Mouse (Mus musculus): ENCODE measurements around the gene 1110017D15Rik.

Gene 1110017D15Rik

DNA sequence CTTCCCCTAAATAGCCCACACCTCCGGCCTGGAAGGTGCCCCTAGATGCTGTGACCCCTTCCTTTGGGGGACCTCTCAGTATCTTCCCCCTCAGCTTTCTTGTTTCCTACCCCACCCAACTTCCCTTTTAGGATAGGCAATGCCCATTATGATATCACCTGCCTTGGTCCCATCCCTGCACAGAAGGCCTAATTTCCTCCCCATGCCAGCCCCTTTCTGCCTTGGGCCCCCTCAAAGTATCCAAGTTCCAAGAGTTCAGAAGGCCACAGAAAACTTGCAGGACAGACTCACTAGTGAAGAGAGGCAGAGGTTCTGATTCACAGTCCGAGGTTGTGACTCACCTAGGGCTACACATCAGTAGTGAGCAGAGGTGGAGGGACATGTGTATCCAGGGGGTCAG lies at the start of gene 1110017D15Rik:
1110017D15Rik (minus strand) TSS at position 101 of the 400 bp plus-strand sequence.
- DNase-seq = no peak

DNA sequence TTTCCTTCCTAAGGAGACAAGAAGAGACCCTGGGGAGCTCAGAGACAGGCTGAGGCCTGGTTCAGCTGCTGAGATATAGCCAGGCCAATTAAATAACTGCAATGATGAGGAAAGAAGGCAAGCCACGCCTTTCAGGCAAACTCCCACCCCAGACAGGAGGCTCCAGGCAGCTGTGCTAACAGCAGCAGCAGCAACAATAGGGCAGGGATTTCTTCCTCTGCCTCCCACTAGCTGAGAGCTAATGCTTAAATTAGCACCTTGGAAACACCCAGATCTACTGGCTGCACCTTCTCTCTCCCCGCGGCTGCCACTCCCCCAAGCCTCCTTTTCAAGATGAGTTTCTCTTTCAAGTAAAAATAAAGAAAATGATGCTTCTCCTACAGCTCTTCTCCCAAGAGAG lies 49.0 kb upstream of the 1110017D15Rik start:
- no peak for DNase-seq

DNA sequence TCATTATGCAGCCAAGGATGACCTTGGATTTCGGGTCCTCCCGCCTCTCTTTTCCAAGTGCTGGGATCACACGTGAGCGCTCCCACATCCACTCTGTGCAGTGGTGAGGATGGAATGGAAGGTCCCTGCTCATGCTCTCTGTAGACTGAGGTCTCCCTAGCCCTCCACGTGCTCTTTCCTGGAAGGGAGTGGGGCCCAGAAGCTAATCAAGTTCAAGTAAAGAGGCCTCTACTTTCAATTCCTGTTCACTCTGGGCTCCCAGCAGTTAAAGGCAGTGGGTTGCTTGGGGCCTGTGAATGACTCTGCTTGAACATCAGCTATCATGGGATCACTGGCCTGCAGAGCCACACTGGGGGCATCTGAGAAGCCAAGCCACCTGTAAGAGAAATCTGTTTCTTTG lies 46.2 kb upstream of the 1110017D15Rik start:
- DNase-seq = no peak

DNA sequence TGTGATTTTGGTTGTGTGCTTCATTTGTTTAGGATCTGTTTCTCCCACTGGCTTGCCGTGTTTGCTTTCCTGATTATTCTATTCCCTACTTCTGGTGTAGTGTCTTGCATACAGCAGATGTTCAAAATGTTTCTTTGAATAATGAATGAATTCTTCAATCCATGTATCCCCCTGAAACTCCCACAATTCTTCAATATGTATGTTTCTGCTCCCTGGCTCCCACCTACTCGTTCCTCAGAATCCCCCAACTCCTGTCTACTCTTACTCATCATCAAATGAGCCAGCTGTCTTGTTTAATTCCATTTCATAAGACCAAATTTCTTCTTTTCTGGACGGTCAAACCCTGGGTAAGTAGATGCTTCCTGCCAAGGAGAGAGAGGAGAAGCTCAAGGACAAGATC lies 40.0 kb upstream of the 1110017D15Rik start:
- DNase-seq = no peak

DNA sequence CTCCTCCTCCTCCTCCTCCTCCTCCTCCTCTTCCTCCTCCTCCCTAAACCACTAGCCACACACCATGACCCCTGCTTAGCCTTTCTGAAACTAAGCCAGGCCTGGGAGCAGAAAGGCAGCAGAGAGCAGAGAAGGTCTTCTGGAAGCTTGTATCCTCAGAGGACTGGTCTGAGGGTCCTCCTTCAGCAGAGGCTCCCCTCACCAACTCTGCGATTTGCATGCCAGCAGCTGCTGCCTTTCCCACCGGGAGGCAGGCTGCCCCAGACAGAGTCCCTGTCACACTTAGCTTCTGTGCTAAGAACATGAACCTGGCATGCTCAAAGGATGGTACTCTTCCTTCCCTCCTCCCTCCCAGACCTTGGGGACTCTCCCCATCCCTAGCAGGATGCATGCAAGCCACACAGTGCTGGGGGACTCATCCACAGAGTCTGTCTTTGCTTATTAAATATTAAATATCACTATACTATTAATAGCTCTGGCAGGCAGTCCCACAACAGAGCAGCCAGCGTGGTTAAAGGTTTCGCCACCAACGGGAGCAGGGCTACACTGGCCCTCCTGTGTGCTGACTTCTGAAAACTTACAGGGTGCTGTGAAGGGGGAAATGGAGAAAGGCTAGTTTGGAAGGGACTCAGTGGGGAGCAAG lies 39.3 kb upstream of the 1110017D15Rik start:
- no peak for DNase-seq

DNA sequence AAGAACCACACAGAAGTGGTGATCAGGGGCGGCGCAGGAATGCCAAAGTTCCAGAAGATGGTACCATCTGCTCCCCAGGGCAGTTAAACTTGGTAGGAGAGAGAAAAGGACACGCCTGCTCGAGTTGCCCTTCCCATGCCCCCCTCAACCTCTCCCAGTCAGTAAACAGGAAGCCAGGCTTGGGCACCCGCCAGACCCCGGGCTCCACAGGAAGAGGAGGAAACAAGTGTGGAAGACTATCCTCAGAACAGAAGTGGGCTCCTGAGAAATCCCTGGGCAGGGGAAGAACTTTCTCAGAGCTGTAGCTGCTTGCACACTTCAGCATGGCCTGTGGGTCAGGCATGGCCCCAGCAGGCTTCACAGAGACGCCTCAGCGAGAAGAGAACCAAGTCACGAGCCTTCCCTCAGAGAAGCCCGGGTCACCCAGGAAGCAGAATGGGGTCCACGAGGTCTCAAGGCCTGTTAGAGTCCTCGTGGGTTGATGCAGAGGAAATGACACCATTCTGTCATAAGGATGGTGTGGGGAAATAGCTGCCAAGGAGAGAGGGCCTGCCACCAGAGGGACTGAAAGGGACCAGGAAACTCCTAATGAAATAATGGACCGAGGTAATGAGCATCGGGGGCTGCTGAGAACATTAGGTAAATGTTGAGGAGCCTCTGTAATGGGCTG lies 38.0 kb upstream of the 1110017D15Rik start:
- DNase-seq = peak in 1 of 2 experiments; percentile 52

DNA sequence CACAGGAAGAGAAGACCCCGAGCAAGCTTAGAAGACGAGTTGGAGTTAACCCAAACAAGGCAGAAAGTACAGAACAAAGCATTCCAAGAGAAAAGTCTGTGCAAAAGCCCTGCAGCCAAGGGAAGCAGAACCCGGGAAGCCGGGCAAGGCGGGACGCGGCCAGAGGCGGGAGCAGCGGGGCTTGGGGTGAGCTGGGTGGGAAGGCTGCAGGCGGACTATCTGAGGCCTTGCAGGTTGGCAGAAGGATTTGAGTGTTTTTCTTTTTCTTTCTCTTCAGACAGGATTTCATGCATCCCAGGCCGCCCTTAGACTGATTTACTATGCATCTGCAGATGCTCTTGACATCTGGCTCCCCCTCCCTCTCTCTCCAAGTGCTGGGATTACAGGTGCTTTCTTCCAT lies 36.0 kb upstream of the 1110017D15Rik start:
- DNase-seq = no peak

DNA sequence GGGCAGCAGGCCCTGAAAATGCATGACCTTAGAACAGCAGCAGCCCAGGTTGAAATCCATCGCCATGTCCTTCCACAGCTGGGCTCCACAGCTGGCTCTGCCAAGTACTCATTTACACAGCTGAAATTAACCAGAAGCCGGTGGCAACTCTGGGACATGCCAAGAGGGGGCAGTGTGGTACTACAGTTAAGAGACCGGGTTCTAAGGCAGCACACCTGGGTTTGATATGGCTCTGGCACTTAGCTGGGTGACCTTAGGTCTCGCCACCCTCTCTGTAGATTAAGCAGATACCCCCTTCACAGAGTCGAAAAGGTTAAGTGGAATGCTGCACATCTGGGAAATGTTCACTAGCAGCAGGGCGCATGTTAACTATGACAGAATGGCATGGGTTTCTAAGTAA lies 35.4 kb upstream of the 1110017D15Rik start:
- peak; percentile 66 to 77 for DNase-seq

DNA sequence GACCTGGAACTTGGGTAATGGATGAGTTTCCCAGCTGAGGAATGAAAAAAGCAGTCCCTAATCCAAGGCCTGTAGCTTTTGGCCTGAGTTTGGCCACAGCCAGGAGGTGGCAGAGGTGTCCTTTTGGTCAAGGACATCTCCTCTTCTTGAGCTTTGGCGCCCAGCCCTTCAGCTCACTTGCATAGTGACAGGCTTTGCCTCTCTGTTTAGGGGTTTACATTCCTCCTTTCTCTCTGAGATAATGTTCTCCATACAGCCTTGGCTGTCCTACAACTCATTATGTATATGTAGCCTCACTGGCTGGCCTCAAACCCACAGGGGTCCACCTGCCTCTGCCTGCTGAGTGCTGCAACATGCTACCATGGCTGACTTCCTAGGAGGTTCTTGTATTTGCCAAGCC lies 30.0 kb upstream of the 1110017D15Rik start:
- peak; percentile 63 to 65 for DNase-seq

DNA sequence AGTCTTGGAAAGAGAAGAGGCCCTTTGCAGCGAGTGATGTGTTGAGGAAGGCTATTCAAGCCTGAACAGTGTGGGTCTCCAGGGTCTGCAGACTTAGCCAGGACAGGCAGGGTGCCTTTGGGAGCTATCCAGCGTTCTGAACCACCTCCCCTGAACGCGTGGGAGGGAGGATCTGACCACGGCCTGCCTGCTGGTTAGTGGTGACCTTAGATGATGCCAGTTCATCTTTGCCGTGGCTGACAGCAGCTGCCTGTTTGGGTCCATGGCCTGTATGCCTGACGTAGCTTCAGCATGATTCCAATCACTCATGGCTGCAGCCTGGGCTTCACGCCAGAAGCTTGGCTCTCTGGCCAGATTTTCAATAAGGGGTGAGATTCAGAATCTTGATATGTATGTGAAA lies 28.9 kb upstream of the 1110017D15Rik start:
- peak; percentile 78 to 80 for DNase-seq

DNA sequence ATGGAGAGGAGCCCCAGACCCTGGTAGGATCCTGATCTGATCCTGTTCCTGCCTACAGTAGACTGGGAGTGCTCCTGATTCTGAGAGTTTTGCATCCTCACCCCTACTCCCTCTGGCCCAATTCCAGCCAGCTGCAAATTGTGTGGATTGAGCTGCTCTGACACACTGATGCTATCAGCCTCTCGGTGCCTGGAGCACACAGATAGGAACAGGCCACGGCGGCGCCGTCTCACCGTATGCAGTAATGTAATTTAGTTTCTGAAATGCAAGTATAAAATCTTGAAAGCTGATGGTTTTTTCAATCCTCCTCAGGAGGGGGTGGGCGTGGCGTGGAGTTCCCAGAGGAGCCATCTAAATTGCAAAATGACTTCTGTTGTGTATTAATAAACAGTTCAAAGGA lies 25.0 kb upstream of the 1110017D15Rik start:
- DNase-seq = no peak

DNA sequence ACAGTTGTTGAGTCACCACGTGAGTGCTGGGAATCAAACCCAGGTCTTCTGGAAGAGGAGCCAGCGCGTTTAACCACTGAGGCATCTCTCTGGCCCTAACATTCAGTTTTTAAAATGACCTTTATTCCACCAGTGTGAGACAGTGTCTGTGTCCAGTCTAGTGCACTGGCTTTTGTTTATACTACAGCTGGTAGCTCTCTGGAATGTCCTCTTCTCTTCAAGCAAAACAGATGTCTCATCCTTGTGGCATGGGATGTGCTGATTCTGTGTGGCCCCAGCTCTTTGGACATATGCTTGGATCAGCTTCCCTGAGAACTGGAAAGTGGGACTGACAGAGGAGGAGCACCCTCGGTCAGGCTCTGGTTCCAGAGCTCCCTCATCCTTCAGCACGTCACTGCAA lies 17.7 kb upstream of the 1110017D15Rik start:
- no peak for DNase-seq

DNA sequence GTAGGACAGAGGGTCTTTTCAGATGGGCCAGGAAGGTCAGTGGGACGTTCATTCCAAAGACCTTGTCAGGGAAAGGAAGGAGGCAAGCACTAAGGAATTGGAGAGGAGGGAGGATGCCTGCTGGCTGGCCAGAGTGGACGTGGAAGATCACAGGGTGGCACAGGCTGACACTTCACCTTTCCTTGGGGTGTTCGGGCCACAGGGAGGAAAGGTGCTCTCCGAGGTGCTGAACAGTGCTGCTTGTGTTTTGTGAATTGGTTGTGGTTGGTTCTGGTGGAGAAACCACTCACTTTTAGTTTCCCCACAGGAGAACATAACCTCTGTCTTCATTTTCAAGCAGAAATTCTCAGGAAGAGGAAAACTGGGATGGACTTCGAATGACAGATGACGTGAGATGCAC lies 15.3 kb upstream of the 1110017D15Rik start:
- no peak for DNase-seq

DNA sequence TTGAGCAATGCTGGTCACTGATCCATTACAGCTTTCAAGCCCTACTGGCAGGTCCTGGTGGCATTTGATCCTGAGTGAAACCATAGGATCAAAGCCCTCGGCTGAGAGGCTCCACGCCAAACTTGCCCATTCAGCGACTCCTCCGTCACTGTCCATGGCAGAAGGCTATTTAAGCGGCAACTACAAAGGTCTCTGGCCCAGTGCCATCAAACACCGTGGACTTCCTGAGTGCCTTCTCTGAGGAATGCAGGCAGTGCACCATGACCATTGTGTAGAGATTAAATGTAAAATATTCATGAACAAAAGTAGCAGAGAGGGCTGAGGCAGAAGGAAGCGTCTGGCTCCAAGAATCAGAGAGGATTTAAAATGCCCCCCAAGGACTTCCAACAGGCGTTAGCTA lies 10.9 kb upstream of the 1110017D15Rik start:
- peak; percentile 81 to 83 for DNase-seq

DNA sequence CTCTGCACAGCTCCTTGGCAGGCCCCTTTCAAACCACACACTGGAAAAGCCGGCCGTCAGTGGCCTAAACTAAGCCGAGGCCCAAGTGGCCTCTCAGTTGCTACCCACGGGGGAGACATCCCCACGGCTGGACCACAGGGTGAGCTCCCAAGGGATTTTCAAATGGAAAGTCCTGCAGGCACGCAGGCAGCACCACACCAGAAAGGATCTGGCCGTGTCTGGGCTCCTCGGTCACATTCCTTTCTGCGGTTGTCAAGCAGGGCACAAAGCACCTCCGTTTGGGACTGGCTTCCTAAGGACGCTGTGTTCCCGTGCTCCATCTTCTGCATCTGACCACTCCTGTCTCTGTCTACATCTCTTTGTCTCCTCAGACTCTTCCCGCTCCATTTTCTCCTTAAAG lies 9.9 kb upstream of the 1110017D15Rik start:
- DNase-seq = no peak

DNA sequence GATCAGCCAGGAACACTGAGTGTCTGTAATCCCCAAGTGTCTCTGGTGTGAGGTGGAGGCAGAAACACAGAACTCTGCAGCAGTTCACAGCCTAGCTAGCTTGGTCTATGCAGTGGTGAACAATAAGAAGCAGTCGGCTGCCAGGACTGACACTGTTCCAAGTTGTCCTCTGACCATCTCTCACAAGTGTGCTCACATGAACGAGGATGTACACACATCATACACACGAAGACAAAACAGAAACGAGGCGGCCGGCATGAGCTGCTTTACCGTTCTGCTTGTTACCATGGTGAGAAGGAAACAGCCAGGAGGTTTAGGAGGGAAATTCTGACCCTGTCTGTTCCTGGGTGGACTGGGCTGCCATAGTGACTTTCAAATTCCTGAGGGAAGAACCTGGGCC lies 9.4 kb upstream of the 1110017D15Rik start:
- DNase-seq = no peak

DNA sequence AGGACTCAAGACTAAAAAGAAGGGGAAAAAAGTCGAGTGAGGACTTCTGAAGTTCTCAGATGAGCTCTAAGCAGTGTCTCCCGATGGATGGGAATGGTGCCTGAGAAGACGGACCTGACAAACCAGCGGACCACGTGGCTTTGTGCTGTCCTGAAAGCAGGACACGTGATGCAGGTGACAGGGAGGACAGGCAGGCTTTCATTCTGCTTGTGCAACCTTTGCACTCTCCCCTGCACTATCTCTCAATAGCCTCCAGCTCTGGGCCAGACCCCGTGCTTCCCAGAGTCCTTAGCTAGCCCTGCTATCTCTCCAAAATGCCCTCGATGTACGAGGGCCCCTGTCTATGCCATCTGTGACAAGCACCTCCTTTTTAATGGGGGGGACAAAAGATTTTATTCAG lies 7.7 kb upstream of the 1110017D15Rik start:
- DNase-seq = no peak

DNA sequence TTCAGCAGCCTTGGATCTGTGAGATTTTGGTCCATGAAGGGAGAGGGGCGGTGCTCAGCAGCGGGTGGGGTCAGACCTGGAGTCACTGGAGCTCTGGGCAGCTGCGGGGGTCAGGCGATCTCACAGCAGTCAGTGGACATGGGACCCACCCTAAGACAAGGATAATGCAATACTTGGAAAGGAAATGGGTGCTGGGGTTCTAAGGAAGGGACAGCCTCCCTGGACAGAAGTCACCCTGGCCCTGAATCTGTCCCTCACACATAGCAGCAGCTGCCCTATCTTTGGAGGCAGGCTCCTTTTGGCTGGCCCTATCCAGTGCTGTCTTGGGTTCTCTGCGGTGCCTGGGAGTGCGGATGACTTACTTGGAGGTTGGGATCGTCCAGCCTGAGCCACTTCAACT lies 6.7 kb upstream of the 1110017D15Rik start:
- DNase-seq = no peak

DNA sequence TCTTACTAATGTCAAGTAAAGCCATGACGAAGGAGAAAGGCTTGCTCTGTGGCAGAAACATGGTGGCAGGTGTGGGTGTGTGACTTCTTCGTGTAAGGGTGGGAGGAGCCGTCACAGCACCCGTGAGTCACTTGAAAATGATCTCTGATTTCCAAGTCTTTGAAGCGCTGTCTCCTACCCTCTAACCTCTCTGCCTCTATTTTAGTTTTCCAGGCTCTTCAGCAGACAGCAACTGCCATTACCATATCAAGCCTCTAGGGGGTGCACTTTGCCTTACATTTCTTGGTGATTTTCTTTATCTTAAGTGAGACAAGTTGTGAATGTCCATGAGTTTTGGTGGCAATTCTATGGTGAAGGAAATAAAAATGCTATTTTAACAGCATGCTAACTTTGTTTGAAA lies 5.7 kb upstream of the 1110017D15Rik start:
- peak; percentile 70 to 72 for DNase-seq

DNA sequence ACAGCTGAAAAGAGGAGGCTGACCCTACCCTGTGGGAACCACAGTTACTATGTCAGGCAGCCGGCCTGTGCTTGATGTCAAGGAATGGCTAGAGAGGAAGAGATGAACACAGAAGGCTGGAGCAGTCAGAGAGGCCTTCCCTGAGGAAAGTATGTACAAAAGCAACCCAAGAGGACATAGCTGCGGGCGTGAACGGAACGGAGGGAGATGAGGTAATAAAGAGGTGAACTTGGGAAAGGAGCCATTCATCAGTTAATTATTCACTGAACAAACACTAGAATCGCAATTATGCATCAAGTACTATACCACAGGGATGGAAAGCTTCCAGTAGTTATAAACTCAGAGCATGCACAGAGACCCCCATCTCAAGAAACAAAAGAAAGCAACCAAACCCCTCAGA lies 5.0 kb upstream of the 1110017D15Rik start:
- no peak for DNase-seq

DNA sequence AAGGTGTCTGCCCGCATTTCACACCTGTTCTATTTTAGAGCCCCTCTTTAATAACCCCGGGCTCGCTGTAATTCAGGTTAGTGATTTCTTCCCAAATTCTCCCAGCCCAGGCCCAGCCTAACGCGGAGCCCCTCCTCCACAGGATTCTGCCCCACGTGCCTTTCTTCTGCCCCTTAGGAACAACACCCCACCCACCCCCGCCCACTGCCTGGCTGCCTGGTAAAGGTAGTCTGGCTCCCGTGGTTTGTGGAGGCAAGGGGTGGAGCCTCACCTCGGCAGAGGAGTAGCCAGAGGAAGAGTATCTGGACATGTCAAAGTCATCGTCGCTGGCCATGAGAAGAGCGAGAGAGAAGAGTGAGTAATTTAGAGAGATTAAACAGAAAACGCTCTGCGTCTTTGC lies 3.5 kb upstream of the 1110017D15Rik start:
- DNase-seq = no peak

DNA sequence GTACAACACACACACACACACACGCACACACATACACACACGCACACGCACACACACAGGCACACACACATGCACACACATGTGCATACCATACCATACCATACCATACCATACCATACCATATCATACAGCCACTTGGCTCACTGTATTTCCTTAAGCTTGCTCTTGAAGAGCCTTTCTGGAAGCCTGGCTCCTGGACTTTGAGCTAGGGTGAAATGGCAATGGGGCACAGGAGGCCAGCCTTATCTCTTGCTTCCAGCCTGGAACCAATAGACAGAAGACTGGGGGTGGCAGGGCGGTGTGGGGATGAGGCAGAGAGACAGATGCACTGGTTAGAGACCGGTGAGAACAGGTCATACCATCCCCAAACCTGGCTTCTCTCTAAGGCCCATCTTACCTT lies 2.1 kb upstream of the 1110017D15Rik start:
- DNase-seq = no peak

DNA sequence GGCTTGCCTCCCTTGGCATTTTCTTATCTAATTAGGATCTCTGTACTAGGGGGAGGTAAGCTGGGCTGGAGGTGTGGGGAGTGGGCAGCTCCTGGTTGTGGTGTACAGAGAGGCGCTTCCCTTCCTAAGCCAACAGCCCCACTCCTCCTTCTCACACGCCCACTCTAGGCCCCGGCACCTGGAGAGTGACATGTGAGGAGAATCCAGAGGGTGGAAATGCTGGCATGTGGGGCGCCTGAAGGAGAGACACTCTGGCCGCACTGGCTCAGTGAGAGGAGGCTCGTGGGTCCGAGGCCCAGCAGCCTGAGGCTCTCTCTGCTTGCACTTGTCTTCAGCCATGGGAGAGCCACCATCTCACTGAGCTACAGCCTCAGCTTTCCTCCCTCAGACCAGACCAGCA lies 1.2 kb upstream of the 1110017D15Rik start:
- no peak for DNase-seq

DNA sequence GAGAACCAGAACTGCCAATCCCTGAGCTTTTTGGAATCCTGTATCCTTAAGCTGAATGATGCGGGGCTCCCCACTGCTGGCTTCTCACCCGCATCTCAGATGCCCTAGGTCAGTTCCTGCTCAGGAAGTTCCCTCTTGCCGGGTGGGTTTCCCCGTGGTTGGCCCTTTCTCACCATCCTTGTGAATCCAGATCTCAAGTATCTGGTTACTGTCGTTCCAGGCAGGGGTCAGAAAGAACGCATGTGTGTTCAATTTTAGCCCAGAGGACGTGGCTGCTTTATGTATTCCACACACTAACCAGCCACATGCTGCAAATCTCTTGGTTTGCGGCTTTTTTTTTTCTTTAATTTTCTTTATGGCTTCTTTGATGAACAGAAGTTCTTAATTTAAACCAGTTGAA lies 3.4 kb downstream of the 1110017D15Rik start:
- no peak for DNase-seq

DNA sequence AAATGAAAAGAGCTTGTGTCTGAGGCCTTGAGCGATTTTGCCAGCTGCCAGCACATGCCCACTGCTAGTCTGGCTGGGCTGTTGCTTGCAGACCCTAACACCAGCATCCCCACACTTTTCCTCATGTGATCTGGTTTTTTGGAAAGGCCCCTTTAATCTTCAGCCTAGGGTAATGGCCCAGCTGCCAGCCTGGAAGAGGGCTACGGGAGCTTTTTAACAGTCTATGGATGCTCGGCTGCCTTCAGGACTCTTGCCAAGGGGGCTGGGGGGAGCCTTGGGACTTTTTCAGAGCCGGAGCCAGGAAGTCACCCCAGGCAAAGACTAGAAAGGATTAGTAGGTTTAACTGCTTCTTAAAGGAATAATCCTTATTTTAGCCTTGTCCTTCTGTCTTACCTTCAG lies 3.8 kb downstream of the 1110017D15Rik start:
- DNase-seq = peak; percentile 65 to 73
